Mouse (Mus musculus): Measurements from ENCODE around the gene Tnik.
A peak's percentile ranks its signal among the peaks of the same experiment; 100 is the strongest.

Gene Tnik

DNA sequence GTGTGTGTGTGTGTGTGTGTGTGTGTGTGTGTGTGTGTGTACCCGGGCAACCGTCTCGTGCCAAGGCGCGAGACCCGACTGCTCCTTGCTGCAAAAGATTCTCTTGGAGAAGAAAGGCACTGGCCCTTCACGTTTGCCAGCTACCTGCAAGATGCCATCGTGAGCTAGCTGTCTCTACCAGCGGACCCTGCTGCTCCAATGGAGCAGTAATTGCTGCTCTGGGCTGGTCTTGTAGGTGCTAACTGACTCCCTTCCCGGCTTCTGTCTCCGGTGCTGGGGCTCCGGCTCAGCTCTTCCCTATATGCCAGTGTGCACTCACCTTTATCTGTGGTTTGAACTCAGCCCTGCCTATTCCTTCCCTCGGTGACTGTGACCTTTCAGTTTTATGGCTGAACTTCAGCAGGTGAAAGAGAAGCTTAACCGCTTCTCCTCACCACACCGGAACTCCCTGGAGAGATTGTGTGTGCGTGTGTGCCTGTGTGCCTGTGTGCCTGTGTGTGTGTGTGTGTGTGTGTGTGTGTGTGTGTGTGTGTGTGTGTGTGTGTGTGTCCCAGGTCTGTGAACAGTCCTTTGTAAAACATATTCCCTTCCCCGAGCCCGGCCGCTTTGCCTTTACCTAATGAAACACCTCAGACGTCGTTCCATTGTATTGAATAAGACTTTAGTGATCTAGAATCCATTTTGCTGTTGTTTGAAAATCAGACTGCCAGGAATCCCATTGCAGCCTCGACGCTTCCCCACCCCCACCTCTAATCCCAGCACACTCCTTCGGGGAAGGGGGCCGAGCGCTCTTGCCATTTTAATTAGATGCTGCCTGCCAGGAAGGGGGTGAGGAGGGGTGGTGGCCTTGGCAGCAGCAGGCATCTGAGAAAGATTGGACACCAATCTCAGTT is 1.2 kb downstream of the Tnik start:
- DNase-seq (ENCODE audit: low spot score in 2 of 2): peak in 1 of 2 experiments; percentile 53

DNA sequence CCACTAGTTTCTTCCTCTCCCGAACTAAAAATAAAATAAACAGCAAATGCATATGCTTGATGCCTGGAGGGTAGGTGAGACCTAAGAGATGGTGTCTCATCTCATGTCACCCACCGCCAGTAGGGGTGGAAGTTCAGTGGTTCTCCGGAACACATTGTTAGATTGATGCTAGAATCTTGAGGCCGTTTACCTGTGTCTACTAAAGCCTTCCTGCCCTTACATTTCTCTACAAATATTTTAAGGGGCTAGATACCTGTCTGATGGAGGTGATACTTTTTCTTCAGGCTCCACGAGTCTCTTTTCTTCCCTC is 1.8 kb downstream of the Tnik start:
- DNase-seq (ENCODE audit: low spot score in 2 of 2): no peak

DNA sequence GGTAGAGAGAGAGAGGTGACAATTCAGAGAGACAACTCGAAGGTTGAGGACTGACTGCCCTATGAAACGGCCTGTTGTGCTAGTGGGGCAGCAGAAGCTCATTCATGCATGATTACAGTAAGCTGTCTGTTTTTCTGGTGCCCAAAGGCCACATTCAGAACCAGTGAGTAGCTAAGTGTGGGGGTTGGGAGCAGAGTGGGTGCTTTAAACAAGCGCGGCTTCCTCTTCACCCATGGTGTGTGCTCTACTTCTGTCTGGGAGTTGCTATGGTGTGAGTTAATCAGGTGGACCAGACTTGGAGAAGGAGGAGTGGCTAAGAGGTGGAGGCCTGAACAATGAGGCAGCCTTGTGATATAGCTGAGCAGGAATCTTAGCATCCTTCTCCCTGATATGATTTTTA is 2.2 kb downstream of the Tnik start:
- peak in 1 of 2 experiments; percentile 39 for DNase-seq (ENCODE audit: low spot score in 2 of 2)

DNA sequence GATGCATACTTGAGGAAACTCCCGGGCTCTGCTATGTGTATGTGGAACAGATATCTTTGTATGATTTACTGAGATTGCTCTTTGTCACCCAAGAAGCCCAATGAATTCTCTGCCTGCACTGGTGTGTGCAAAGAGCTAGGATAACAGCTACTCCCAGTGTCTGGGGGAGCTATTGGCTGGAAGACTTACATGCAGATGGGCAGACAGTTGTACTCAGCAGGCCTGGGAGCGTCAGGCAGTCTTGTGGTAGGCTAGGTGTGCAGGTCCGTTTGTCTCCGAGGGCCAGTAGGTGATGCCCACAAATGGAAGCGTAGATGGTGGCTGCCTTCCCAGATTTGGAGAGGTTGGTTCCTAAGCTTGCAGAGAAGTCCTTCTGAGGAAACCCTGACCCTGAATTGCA is 2.6 kb downstream of the Tnik start:
- DNase-seq (ENCODE audit: low spot score in 2 of 2): peak in 1 of 2 experiments; percentile 19

DNA sequence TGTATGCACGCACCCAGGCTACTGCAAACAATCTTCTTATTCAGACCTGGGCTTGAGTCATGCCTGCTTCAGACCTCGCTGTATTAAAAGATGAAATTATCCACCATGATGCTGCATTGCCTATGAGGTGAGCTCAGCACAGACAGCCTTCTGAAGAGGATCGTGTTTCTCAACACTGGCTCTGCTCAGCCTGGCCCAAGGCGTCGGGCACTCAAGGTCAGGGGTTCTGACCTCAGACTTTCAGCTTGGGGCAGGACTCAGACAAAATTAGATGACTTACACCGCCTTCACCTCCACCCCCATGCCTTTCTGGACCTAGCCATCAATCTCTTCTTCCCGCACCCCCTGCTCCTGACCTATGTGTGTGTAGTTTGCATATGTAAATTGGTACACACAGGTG is 4.2 kb downstream of the Tnik start:
- DNase-seq (ENCODE audit: low spot score in 2 of 2): no peak

DNA sequence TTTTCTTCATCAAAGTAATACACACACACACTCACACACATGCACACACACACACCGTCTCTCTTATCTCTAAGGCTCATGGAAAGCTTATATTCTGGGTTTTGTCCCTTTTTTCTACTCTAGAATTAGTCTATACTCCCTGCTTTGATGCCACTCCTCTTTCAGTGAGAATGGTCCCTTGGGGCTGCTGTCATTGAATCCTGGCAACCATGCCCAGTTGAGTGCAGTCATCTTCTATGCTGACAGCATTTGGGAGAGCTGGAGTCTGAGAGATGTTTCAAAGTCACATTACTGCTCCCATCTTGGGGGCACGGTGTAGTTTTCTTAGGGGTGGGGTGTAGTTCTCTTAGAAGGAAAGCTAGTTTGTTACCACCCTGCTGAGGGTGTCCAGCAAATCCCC is 6.7 kb downstream of the Tnik start:
- no peak for DNase-seq (ENCODE audit: low spot score in 2 of 2)

DNA sequence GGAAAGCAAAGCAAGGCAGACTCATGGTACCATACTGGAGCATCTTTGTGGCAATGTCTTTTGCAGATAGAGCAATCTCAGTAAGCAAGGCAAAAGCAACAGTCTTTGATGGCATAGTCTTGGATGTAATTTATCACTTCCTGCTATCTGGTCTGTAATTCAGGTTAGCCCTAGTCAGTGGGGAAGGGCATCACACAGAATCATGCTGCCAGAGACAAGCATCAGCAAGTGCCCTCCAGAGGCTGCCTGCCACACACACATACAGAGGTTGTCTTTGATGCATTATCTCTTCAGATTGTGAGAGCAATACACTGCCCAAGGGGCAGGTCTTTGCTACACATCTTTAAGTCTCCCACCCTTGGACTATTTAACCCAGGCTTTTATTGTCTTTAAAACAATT is 8.9 kb downstream of the Tnik start:
- no peak for DNase-seq (ENCODE audit: low spot score in 2 of 2)

DNA sequence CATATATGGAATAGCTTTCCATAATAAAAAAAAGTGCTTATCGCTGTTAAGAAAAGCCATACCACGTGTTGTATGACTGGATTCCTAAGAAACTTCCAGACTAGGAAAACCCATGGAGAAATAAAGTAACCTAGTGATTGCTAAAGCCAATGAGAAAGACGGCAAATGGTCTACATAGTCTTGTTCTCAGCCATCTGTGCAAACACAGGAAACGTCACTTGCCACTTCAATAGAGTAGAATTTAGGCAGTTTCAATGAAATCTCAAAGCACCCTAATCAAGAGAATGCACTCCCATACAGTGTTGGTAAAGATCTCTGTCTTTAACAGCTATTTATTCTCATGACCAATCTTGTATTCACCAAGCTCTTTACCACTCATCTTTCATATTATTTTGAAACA is 11.7 kb downstream of the Tnik start:
- DNase-seq (ENCODE audit: low spot score in 2 of 2): no peak

DNA sequence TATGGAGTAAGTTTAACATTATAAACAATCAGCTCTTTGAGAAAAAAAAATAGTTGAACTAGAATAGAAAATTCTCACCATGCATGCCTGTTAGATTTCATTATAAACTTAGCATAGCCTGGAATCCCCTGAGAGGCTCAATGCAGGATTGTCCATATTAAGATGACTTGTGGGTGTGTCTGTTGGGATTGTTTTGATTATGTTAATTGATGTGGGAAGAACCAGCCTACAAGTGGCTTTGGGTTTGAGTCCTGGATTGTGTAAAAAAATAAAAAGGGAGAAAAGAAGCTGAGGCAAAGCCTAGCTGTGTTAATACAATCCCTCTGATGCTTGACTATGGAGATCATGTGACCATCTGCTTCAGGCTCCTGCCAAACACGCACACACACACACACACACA is 26.7 kb downstream of the Tnik start:
- no peak for DNase-seq (ENCODE audit: low spot score in 2 of 2)

DNA sequence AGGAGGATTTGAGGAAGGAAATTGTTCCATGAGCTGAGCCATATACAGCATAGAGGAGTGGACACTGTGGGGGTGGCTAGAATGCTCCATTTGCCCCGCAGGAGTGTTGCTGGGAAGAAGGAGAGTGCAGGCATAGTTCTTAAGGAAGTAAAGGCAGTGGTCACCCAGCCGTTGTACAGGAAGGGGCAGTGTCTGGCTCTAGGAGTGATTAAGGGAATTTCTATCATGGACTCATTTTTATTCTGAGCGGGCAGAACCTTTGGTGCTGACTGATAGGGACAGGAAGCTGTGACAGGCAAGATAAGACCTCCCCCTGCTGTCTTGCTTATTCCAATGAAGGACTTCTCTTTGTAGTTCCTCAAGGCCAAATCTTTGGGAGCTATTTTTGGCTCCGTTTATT is 38.4 kb downstream of the Tnik start:
- no peak for DNase-seq (ENCODE audit: low spot score in 2 of 2)

DNA sequence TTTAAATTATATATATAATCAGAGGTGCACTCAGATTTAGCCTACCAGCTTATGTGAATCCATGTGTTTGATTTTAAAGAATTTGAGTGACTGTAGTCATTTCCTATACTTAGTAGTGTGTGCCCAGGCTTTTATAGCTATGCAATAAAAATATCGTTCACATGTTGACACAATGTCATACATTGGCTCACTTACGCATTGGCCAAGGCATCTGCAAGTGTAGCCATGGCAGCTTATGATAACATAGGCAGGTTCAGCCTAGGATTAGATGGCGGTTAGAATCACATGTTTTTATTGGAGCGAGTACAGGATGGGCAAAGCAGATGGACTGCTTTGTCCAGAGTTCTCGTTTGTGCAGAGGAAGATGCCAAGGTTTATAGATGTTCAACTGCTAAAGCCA is 40.9 kb downstream of the Tnik start:
- DNase-seq (ENCODE audit: low spot score in 2 of 2): no peak

DNA sequence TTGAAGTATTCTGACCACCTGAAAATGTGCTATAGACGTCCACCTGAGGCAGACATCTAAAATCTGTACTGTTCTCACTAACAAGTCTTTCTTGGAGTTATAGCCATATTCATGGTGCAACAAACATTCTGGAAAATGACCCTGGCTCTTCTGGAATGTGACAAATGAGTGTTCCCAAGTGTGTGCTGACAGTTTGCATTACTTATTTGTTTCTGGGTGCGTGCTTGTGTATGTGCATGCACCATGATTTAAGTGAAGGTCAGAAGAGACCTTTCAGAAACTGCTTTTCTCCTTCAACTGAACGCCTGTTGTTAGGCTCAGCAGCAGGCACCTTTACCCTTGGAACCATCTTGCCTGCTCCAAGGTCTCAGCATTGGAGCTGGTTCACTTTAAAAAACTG is 43.8 kb downstream of the Tnik start:
- no peak for DNase-seq (ENCODE audit: low spot score in 2 of 2)

DNA sequence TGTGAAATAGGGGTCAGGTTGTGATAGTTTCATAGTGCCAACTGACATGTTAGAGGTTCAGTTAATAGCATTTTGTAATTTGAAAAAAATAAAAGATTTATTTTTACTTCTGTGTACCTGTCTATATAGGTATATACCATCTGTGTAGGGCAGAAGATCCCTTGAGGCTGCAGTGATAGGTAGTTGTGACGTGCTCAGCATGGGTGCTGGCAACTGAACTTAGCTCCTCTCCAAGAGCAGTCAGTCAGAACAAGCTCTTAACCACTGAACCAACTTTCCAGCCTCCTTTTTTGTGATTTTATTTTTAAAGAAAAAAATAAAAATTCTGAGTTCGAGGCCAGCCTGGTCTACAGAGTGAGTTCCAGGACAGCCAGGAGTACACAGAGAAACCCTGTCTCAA is 51.4 kb downstream of the Tnik start:
- DNase-seq (ENCODE audit: low spot score in 2 of 2): no peak

DNA sequence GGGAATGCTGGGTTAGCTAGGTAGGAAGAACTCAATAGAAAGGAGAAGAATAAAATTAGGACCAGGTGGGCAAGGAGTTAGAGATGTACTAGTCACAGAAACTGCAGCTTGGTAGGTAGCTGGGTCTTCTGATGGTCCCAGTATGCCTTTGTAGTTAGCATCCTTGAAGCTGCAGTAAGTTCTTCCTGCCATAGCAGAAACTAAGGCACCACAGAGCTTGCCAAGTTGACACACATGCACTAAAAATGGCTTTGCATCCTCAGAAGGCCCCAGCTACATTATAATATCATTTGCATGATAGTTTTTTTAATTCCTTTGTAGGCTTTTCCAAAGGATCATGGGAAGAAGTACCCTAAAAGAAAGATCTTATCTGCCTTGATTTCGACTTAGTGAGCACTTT is 54.3 kb downstream of the Tnik start:
- peak in 1 of 2 experiments; percentile 37 for DNase-seq (ENCODE audit: low spot score in 2 of 2)

DNA sequence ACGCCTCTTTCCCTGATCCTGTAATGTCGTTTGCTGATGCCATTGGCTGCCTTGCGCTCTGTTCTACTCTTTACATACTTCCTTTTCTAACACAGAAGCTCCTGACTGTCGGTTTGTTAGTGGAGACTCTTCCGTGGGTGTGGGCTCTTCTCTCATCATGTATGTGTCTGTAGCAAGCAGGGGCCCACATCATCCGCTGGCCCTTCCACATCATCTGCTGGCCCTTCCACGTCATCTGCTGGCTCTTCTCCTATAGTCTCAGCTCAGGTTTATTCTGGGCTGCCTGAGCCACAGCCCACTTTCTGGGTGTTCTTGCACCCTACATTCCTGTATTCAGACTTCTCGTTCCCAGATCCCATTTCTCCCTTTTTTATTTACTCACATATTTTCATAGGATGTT is 58.6 kb downstream of the Tnik start:
- no peak for DNase-seq (ENCODE audit: low spot score in 2 of 2)

DNA sequence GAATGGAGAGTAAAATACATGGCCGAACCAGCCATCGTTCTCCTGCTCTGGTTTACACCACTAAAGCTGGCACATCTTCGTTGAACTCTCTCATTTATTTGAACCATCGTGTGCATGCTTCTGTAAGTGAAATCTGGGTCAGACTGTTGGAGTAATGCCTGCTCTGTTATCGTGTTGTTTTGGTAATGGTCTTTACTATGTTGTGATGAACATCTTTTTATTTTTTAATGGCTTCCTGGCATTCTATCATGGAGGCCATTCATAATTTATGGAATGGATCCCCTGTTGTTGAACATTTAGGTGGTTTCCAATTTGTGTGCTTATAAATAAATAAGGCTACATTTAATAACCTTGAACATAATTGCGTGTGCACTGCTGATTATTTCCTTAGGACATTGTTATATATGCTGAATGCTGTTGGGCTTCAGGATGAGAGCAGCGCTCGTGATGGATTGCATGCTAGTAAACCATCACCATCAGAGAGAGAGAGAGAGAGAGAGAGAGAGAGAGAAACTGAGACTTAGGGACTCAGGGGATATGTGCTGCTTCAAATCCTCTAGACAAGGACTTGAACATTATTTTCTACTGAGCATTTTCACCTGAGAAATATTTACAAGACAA is 62.7 kb downstream of the Tnik start:
- no peak for DNase-seq (ENCODE audit: low spot score in 2 of 2)

DNA sequence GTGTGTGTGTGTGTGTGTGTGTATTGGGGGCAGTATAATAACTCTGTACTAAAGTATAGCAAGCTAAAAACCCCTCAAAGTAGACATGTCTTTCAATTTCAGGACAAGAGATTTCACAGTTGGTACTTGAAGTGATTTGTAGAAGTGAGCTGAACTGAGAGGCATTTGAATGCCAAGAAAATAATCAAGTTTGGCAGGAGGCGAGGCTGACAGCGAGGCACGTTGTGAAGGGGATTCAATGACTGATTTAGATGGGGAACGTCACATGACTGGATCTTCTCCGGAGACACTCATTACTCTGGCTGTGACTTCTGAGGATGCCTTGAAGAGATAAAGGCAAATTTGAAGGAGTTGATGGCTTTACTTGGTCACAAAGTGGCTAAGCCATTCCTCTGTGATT is 69.3 kb downstream of the Tnik start:
- DNase-seq (ENCODE audit: low spot score in 2 of 2): no peak

DNA sequence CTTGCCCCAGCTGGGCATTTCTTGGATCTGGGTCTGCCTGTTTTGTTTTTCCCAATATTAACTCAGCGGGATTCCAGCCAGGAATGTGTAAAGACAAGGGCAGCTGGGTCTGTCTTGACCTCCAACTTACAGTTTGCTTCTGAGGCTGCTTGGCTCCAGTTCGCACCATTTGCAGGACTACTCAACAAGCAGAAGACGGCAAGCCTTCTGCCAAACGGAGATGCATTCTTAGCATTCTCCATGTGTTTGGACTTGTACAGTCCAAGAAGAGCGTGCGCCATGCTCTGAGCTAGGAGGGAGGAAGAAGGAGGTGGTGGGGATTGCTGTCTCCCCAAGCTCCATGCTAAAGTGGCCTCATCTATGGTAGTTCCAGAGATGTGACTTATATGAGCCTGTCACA is 70.9 kb downstream of the Tnik start:
- DNase-seq (ENCODE audit: low spot score in 2 of 2): no peak

DNA sequence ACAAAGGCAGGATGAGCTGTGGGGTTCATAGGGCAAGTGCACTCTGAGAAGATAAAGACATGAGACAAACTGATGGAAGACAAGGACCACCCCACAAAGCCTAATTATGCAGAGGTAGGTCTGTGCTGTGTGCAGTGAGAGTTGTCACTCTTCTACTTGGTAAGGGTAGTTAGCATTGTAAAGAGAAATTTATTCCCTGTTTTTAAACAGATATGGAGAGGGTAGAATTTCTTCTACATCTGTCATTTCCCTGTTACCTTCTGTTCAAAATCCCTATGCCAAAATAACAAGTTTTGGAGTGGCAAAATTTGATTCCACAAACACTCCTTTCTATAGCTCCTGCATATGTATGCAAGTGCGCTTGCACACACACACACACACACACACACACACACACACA is 71.5 kb downstream of the Tnik start:
- DNase-seq (ENCODE audit: low spot score in 2 of 2): no peak

DNA sequence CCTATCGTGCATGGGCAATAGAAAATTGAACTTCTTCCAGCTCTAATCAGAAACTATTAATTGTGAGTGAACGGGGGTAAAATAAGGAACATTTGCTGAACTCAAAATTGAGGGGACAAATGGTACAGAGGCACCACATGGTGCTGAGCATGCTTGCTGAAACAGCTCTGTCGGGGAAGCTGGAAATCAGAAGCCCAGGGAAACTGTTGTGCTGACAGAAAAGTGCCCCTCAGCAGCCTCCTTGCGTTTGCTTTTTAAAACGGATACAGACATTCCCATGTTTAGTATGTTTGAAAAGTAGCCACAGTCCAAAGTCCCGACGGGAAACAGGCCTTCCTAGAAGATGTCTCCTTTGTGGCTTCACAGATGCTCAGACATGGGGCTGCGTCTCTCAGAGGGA is 77.1 kb downstream of the Tnik start:
- DNase-seq (ENCODE audit: low spot score in 2 of 2): no peak

DNA sequence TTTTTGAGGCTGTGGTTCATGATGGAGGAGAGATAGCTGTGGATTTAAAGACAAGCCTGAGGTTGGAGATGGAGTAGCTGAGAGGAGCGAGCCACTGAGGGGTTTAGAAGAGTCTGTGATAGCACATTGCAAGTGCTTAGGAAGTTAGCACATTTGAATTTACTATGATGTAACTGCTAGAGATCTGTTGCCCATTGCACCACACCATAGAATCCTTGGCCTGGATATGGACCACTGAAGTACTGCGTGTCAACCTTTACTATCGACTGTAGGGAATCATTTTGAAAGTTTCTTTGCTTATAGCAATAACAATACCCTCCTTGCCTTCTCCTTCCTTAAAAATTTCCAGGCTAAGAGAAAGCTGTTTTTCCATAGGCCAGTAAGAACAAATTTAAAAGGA is 80.2 kb downstream of the Tnik start:
- no peak for DNase-seq (ENCODE audit: low spot score in 2 of 2)

DNA sequence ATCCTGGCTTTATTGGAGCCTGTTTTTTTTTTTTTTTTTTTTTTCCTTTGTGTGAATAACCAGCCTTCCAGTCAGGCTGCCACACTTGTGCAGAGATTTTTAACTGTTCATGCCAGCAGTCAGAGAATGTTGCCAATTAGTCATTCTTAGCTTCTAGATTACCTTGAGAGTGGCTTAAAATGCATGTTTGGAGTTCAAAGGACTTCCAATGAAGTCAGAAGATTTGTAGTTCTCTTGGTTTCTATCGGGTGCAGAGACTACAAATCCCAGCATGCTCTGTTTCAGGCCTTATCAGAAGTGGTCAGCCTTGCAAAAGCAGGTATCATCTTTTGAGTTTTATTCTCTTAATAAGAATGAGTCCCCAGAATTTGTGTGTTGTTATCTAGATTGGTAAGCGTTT is 80.6 kb downstream of the Tnik start:
- DNase-seq (ENCODE audit: low spot score in 2 of 2): no peak

DNA sequence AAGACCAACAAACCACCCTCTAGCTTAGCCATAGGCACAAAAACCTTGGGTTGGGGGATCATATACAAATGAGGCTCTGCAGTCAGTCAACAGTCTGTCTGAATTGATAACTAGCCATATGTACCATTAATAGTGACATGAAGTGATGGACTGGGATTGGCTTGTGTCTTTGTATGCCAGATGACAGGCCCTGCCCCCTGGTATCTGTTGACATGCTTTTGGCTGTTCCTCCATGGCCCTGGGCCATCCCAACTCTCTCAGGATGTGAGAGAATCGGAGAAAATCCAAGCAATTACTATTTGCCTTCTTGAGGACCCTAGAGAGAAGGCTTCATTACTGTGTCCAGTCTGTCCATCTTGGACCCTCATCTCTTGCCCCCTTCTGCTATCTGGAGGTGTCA is 82.4 kb downstream of the Tnik start:
- DNase-seq (ENCODE audit: low spot score in 2 of 2): no peak

DNA sequence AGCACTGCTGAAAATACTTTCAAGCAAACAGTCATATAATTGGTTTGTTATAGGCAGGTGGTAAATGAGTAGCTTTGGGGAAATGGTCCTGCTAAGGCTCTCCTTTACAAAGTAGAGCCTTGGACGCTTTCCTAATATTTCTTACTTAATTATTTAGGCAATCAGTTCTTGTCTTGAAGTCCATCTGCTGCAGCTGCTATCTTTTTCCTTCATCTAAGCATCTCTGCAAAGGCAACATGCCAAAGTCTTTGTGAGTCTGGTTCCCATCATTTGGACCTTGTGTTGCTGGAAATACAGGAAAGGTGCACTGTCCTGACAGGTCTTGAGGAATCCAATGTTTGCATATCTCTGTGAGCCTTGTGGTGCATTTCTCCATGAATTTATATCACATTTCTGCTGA is 82.9 kb downstream of the Tnik start:
- DNase-seq (ENCODE audit: low spot score in 2 of 2): no peak

Data from left cerebral cortex, adult 9 months (tissue).